ENCODE assay signal across 15 mouse cellular contexts in the genomic region with DNA sequence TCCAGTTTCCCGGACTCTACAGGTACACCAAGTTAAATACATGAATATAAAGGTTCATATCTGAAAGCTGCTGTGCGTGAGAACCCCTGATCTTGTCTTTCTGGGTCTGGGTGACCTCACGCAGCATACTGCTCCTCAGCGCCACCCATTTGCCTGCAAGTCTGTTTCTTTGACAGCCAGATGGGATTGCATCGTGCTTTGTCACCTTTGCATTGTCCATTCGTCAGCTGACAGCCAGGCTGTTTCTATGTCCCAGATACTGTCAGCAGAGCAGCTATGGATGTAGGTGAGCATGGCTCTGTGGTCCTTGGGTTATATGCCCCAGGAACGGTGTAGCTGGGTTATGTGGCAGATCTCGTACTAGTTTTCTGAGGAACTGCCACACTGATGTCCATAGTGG.
"Had no signal": no experiment of that assay in that cellular context is flagged by ENCODE, and none has a peak within 500 bp of the region (broad histone marks: within the 10 kb centered on the region; RNA-seq: fewer than 3 reads in every experiment).

No protein-coding gene starts in this region.

- H3K4me1 ChIP-seq: limb, embryonic 15.5 days had no signal

- H3K4me3 ChIP-seq: limb, embryonic 12.5 days; limb, embryonic 15.5 days; midbrain, embryonic 13.5 days had no signal

- H3K27ac ChIP-seq: kidney, postnatal 0 days; limb, embryonic 12.5 days; limb, embryonic 15.5 days; liver, embryonic 14.5 days; macrophage; midbrain, embryonic 13.5 days had no signal

- ATAC-seq: liver, postnatal 0 days; lung, postnatal 0 days; midbrain, embryonic 13.5 days had no signal

- DNase-seq: kidney, postnatal 25 days; layer of hippocampus, postnatal 36 days; left cerebral cortex, postnatal 4 days; liver, postnatal 0 days; lung, embryonic 14.5 days; thymus, adult 18-20 months; thymus, postnatal 36 days had no signal

- H3K27me3 ChIP-seq: limb, embryonic 12.5 days had no signal

- H3K4me2 ChIP-seq: limb, embryonic 12.5 days; limb, embryonic 15.5 days; liver, embryonic 11.5 days; lung, embryonic 14.5 days; midbrain, embryonic 13.5 days had no signal

- H3K9ac ChIP-seq: limb, embryonic 12.5 days; limb, embryonic 15.5 days; liver, embryonic 14.5 days; liver, postnatal 0 days; lung, embryonic 14.5 days; midbrain, embryonic 13.5 days had no signal

- H3K36me3 ChIP-seq: limb, embryonic 12.5 days; limb, embryonic 15.5 days; midbrain, embryonic 13.5 days had no signal

- H3K9me3 ChIP-seq: limb, embryonic 12.5 days; limb, embryonic 15.5 days; midbrain, embryonic 13.5 days had no signal
